Mouse (Mus musculus) kidney, adult 9 months (tissue): ENCODE measurements around the gene Polr2g.

Experiments
- DNase-seq: peaks from one replicate; pipeline ENCODE4 v3.0.0; 2022

Gene Polr2g

GRCm38 (mm10) chr19:8756635-8757387 lies 41.6 kb downstream of the Polr2g start, which contains the start of gene Nxf1:
Nxf1 (plus strand) TSS chr19:8757073.
- DNase-seq: peak; percentile 92

GRCm38 (mm10) chr19:8755652-8756051 lies 42.7 kb downstream of the Polr2g start:
- DNase-seq: no peak

DNA sequence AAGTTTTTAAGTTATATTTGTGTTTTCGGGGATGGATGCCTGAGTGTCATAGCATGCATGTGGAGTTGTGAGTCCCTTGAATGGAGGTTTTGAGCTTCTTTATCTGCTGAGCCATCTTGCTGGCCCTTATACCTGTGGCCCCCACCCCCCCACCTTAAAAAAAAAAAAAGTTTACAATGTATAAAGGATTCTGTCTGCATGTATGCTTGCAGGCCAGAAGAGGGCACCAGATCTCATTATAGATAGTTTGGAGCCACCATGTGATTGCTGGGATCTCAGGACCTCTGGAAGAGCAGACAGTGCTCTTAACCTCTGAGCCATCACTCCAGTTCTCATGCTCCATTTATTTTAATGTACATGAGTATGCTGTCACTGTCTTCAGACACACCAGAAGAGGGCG lies 51.0 kb downstream of the Polr2g start:
- DNase-seq: no peak

DNA sequence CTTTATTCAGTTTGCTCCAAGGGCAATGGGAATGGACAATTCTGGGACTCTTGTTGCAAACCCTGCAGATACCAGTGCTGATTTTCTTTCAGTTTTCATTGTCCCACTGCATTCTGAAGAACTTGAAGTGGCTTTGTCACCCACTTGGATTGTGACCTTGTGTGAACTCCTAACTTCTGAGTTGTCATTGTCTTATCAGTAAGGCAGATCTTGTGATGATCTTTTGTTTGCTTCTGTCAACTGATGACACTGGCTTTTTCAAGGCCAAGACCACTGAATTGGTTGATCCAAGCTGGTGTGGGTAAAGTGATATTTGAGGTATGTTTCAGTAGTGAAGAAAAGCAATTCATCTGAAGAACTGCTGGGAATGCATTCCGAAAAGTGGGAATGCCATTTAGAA lies 53.0 kb downstream of the Polr2g start:
- DNase-seq: no peak
